Mouse (Mus musculus) kidney, embryonic 15.5 days (tissue): Measurements from ENCODE around the gene Shc1. TPM values are rescaled to one million over a fixed set of nuclear protein-coding genes. Genes with fewer than 3 reads are reported as not detected.

Experiments
- ATAC-seq: fragments of 200-750 bp; cut with Nextera tagmentation; replicated peaks from 2 replicates; pipeline ENCODE4 v1.8.0; 2017; ENCODE audit warnings: moderate TSS enrichment; ENCODE audit not compliant: low FRiP score
- H3K27ac ChIP-seq: fragments of 300-500 bp; sonication (generic); 2 replicates; pipeline ENCODE4 v1.5.1; 2015; ENCODE audit warnings: mild to moderate bottlenecking, inconsistent platforms
- H3K27me3 ChIP-seq: fragments of 300-500 bp; sonication (generic); 2 replicates; pipeline ENCODE4 v1.6.1; 2015; ENCODE audit warnings: inconsistent platforms
- H3K36me3 ChIP-seq: fragments of 300-500 bp; sonication (generic); 2 replicates; pipeline ENCODE4 v1.6.1; 2015; ENCODE audit warnings: inconsistent platforms
- H3K4me1 ChIP-seq: fragments of 300-500 bp; sonication (generic); 2 replicates; pipeline ENCODE4 v1.6.1; 2015; ENCODE audit warnings: inconsistent platforms
- H3K4me2 ChIP-seq: fragments of 300-500 bp; sonication (generic); 2 replicates; pipeline ENCODE4 v1.6.1; 2015; ENCODE audit warnings: moderate library complexity, mild to moderate bottlenecking, inconsistent platforms
- H3K4me3 ChIP-seq: fragments of 300-500 bp; sonication (generic); replicated peaks from 2 replicates; pipeline ENCODE4 v1.5.1; 2015; ENCODE audit warnings: mild to moderate bottlenecking, inconsistent platforms
- H3K9ac ChIP-seq: fragments of 300-500 bp; sonication (generic); 2 replicates; pipeline ENCODE4 v1.6.1; 2015; ENCODE audit warnings: mild to moderate bottlenecking, inconsistent platforms
- H3K9me3 ChIP-seq: fragments of 300-500 bp; sonication (generic); replicated peaks from 2 replicates; pipeline ENCODE4 v1.6.1; 2016; ENCODE audit warnings: inconsistent platforms
- WGBS: fragments of 180-500 bp; shearing (Covaris S2); methylation state at CpG from one replicate; pipeline ENCODE4 v1.1.7; 2015; ENCODE audit warnings: mixed read lengths; 5-methylcytosine and 5-hydroxymethylcytosine counted together
- polyA plus RNA-seq: library from polyadenylated mRNA; unstranded; fragments of >200 nt; fragmentation: Nextera tagmentation; extraction: Ambion mirVana; gene quantifications from 2 replicates; pipeline ENCODE4 v1.2.1, GENCODE M21; 2015

Gene Shc1
- polyA plus RNA-seq, 1 experiment from 2014 or later, result 105 TPM

- Histone ChIP-seq H3K36me3 (peaks cover 45% of the 10 kb centered on the region), H3K27me3 (no peaks in the 10 kb centered on the region), H3K9me3 (no peaks in the 10 kb centered on the region), H3K4me1 (peaks cover 10% of the 10 kb centered on the region), H3K4me2 (no peak overlapping the region), H3K9ac (no peak overlapping the region), H3K4me3 (no peak overlapping the region), H3K27ac (no peak overlapping the region)
- ATAC-seq, result no peak
- 68% methylated on average over 16 of the region's 16 CpGs for WGBS
These were observed 9.8 kb upstream of the Shc1 start for GRCm38 (mm10) chr3:89408448-89408847.

GRCm38 (mm10) chr3:89409701-89410100 lies 8.5 kb upstream of the Shc1 start:
- no peak for ATAC-seq
- Histone ChIP-seq H3K36me3 (peaks cover 48% of the 10 kb centered on the region), H3K27me3 (no peaks in the 10 kb centered on the region), H3K9ac (no peak overlapping the region), H3K4me2 (no peak overlapping the region), H3K4me1 (peaks cover 10% of the 10 kb centered on the region), H3K4me3 (no peak overlapping the region), H3K27ac (no peak overlapping the region), H3K9me3 (no peaks in the 10 kb centered on the region)
- WGBS, result 94% methylated on average over 3 of the region's 3 CpGs

DNA sequence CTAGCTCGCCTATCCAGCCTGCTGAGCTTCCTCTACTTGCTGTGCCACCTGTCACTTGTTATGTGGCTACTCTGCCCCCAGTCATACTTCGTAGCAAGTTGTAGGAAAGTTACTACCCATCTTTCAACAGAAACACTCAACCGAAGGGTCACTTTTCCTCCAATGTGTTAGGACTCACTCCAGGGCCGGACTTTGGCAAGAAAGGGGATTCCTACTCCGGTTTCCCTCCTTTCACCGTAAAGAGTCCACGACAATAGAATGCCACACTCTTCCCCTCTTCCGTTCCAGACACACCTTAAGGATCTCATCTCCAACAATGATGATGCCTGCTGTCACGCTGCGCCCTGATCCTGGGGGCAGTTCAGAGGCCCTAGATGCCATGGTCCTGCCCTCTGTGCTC lies 7.4 kb upstream of the Shc1 start:
- 78% methylated on average over 10 of the region's 10 CpGs for WGBS
- peaks cover 10% of the 10 kb centered on the region for H3K4me1 ChIP-seq
- peak overlapping the region; percentile 51 for H3K9ac ChIP-seq
- no peak for ATAC-seq
- peak overlapping the region; percentile 19; the same call in 1 of the 2 replicates for H3K27ac ChIP-seq
- H3K36me3 ChIP-seq, result peaks cover 51% of the 10 kb centered on the region
- no peaks in the 10 kb centered on the region for H3K9me3 ChIP-seq
- no peaks in the 10 kb centered on the region for H3K27me3 ChIP-seq
- H3K4me3 ChIP-seq, result peak overlapping the region; percentile 54
- peak overlapping the region; percentile 65 for H3K4me2 ChIP-seq

- Histone ChIP-seq H3K9me3 (no peaks in the 10 kb centered on the region), H3K9ac (peak within 1 kb of the TSS; percentile 51), H3K4me3 (peak within 1 kb of the TSS; percentile 54), H3K27ac (peak within 1 kb of the TSS; percentile 48; the same call in 1 of the 2 replicates), H3K36me3 (peaks cover 57% of the 10 kb centered on the region), H3K4me2 (peak within 1 kb of the TSS; percentile 65), H3K27me3 (no peaks in the 10 kb centered on the region), H3K4me1 (peaks cover 16% of the 10 kb centered on the region)
- WGBS, result 5% methylated on average over 28 of the region's 28 CpGs
- peak; percentile 99 for ATAC-seq
These were observed 6.5 kb upstream of the Shc1 start, which contains the start of gene Flad1 for GRCm38 (mm10) chr3:89411490-89412393. TSS of gene Flad1 (minus strand) at chr3:89411870.

- 93% methylated on average over 8 of the region's 8 CpGs for WGBS
- no peak for ATAC-seq
- no peak overlapping the region; the same call in 1 of the 2 replicates for H3K4me2 ChIP-seq
- H3K4me1 ChIP-seq, result peaks cover 35% of the 10 kb centered on the region
- no peaks in the 10 kb centered on the region for H3K9me3 ChIP-seq
- no peak overlapping the region for H3K27ac ChIP-seq
- no peaks in the 10 kb centered on the region for H3K27me3 ChIP-seq
- H3K4me3 ChIP-seq, result no peak overlapping the region; the same call in 1 of the 2 replicates
- no peak overlapping the region for H3K9ac ChIP-seq
- peaks cover 36% of the 10 kb centered on the region for H3K36me3 ChIP-seq
These were observed 2.1 kb upstream of the Shc1 start for GRCm38 (mm10) chr3:89416158-89416557.

DNA sequence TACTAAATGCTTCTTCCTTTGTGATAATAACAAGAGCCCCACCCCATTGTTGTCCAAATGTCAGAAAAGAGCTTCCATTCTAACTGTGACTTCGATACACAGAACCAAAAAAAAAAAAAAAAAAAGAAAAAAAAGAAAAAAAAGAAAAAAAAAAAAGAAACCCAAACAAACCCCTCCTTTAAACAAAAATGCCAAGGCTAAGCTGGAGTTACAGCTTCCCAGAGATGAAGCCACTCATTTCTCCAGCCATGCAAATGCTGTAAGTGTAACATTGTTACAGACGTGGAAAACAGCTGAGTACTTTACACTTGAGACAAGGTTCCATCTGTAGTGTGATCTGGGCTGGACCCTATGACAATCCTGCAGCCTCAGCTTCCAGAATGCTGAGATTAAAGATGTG lies 1.1 kb upstream of the Shc1 start:
- Histone ChIP-seq H3K27me3 (no peaks in the 10 kb centered on the region), H3K4me3 (peak overlapping the region; percentile 71), H3K9me3 (no peaks in the 10 kb centered on the region), H3K9ac (peak overlapping the region; percentile 54), H3K27ac (peak overlapping the region; percentile 100), H3K4me1 (peaks cover 42% of the 10 kb centered on the region), H3K36me3 (peaks cover 36% of the 10 kb centered on the region), H3K4me2 (peak overlapping the region; percentile 89)
- ATAC-seq, result no peak
- 13% methylated on average over 2 of the region's 2 CpGs for WGBS

GRCm38 (mm10) chr3:89417840-89418169 lies 438 bp upstream of the Shc1 start:
- Histone ChIP-seq H3K27ac (peak overlapping the region; percentile 100), H3K4me3 (peak overlapping the region; percentile 71), H3K36me3 (peaks cover 36% of the 10 kb centered on the region), H3K27me3 (no peaks in the 10 kb centered on the region), H3K4me2 (peak overlapping the region; percentile 89), H3K9ac (peak overlapping the region; percentile 54), H3K9me3 (no peaks in the 10 kb centered on the region), H3K4me1 (peaks cover 47% of the 10 kb centered on the region)
- ATAC-seq, result peak; percentile 26
- 1% methylated on average over 20 of the region's 20 CpGs for WGBS

- Histone ChIP-seq H3K4me1 (peaks cover 57% of the 10 kb centered on the region), H3K4me2 (peak overlapping the region; percentile 89), H3K27me3 (no peaks in the 10 kb centered on the region), H3K36me3 (peaks cover 30% of the 10 kb centered on the region), H3K9ac (peak overlapping the region; percentile 60), H3K27ac (peak overlapping the region; percentile 100), H3K4me3 (peak overlapping the region; percentile 71), H3K9me3 (no peaks in the 10 kb centered on the region)
- peak; percentile 31 for ATAC-seq
- under 1% methylated on average over 16 of the region's 16 CpGs for WGBS
These were observed 613 bp downstream of the Shc1 start for GRCm38 (mm10) chr3:89418861-89419250.

GRCm38 (mm10) chr3:89419571-89419970 lies 1.3 kb downstream of the Shc1 start:
- Histone ChIP-seq H3K9me3 (no peaks in the 10 kb centered on the region), H3K27ac (peak overlapping the region; percentile 100), H3K9ac (peak overlapping the region; percentile 60), H3K4me3 (peak overlapping the region; percentile 71), H3K4me1 (peaks cover 64% of the 10 kb centered on the region), H3K27me3 (no peaks in the 10 kb centered on the region), H3K36me3 (peaks cover 30% of the 10 kb centered on the region), H3K4me2 (peak overlapping the region; percentile 89)
- 1% methylated on average over 9 of the region's 9 CpGs for WGBS
- ATAC-seq, result no peak

DNA sequence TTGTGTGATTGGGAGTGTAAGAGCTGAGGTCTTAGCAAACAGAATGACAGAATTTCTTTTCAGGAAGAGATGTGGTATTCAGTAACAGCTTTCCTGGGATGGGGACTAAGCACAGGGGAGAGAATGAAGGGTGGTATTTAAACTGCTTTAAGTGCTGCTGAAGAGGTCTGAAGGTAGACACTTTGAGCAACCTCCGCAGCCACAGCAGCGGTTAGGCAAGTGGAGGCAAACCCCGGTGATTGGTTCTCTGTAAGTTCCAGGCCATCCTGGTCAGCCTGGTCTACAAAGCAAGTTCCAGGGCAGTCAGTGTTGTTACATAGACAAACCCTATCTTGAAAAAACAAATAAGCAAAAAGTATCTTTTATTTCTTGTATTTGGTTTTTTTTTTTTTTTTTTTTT lies 1.7 kb downstream of the Shc1 start:
- Histone ChIP-seq H3K4me3 (peak overlapping the region; percentile 71), H3K36me3 (peaks cover 30% of the 10 kb centered on the region), H3K9ac (peak overlapping the region; percentile 60), H3K4me2 (peak overlapping the region; percentile 89), H3K27ac (peak overlapping the region; percentile 100), H3K27me3 (no peaks in the 10 kb centered on the region), H3K4me1 (peaks cover 68% of the 10 kb centered on the region), H3K9me3 (no peaks in the 10 kb centered on the region)
- ATAC-seq, result no peak
- 9% methylated on average over 3 of the region's 3 CpGs for WGBS

GRCm38 (mm10) chr3:89420421-89420820 lies 2.2 kb downstream of the Shc1 start:
- no peaks in the 10 kb centered on the region for H3K27me3 ChIP-seq
- 0 out of 2 replicates have a peak overlapping the region, but pooled peaks have one; percentile 64 for H3K9ac ChIP-seq
- 44% methylated on average over 2 of the region's 2 CpGs for WGBS
- H3K27ac ChIP-seq, result peak overlapping the region; percentile 100
- H3K4me1 ChIP-seq, result peaks cover 72% of the 10 kb centered on the region
- no peaks in the 10 kb centered on the region for H3K9me3 ChIP-seq
- no peak for ATAC-seq
- H3K4me3 ChIP-seq, result peak overlapping the region; percentile 71
- H3K4me2 ChIP-seq, result peak overlapping the region; percentile 89
- H3K36me3 ChIP-seq, result peaks cover 30% of the 10 kb centered on the region

DNA sequence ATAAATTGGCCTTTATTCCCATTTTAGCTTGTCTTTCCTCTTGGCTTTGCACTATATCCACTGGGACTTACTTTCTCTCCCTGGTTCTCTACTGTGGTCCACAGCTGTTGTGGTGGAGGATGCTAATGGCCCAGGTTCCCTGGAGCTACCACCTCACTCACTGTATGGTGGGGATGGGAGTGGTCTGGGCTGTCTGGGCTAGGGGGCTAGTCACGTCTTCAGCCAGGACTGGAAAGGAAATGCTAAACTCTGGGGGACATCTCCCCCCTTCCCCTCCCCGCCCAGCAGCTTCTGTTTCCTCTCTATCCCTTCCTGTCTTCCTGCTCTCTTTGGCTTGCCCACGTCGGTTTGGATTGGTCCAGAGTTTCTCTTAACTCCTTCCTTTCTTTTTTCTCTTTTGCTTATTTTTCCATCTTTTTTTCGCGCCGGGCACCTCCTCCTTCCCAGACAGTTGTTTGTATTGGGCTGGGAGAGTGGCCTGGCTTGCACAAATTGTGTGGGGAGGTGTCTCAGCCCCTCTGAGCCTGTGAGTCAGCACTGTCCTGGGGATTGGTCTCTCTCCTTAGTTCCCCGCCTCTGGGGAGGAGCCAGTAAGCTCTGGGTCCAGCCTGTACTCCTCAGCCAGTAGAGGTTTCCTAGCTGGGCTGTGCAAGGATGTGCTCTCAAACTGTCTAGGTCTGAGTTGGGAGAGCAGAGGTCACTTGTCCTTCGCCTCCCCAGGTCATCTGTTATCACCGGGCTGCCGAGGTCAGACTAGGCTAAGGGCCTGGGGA lies 2.9 kb downstream of the Shc1 start:
- WGBS, result under 1% methylated on average over 11 of the region's 11 CpGs
- no peaks in the 10 kb centered on the region for H3K9me3 ChIP-seq
- peaks cover 30% of the 10 kb centered on the region for H3K36me3 ChIP-seq
- H3K9ac ChIP-seq, result peak overlapping the region; percentile 64
- H3K4me2 ChIP-seq, result peak overlapping the region; percentile 89
- H3K27me3 ChIP-seq, result no peaks in the 10 kb centered on the region
- peak; percentile 78 for ATAC-seq
- H3K4me1 ChIP-seq, result peaks cover 71% of the 10 kb centered on the region
- peak overlapping the region; percentile 100 for H3K27ac ChIP-seq
- H3K4me3 ChIP-seq, result peak overlapping the region; percentile 71
